Mouse (Mus musculus) CH12.LX (cell line): ENCODE results near the gene Ywhag.

ENCODE experiments used
- CTCF ChIP-seq, 2 experiments: IDR thresholded peaks in 1 of 2; conservative IDR thresholded peaks in 1 of 2; 2 replicates each; pipeline ENCODE4 v1.5.1; 2011 to 2012; ENCODE audit warnings: low read depth in 2 of 2, low read length in 2 of 2, improper control_type of control experiment in 1 of 2, inconsistent platforms in 1 of 2, mild to moderate bottlenecking in 1 of 2, moderate library complexity in 1 of 2
- EP300 ChIP-seq: IDR thresholded peaks from 2 replicates; pipeline ENCODE4 v1.6.1; 2011; ENCODE audit warnings: low read length, improper control_type of control experiment
- MAX ChIP-seq: IDR thresholded peaks from 2 replicates; pipeline ENCODE4 v1.6.1; 2011; ENCODE audit warnings: low read length, improper control_type of control experiment
- PAX5 ChIP-seq: IDR thresholded peaks from 2 replicates; pipeline ENCODE4 v1.6.1; 2012; ENCODE audit warnings: low read length, inconsistent platforms, mixed read lengths
- POLR2A ChIP-seq: IDR thresholded peaks from 2 replicates; pipeline ENCODE4 v1.6.1; 2011; ENCODE audit warnings: low read depth, mild to moderate bottlenecking, improper control_type of control experiment, low read length
- RCOR1 ChIP-seq: conservative IDR thresholded peaks from 2 replicates; pipeline ENCODE4 v1.6.1; 2012; ENCODE audit warnings: low read depth, mild to moderate bottlenecking, inconsistent platforms, low read length, improper control_type of control experiment
- TCF12 ChIP-seq: IDR thresholded peaks from 2 replicates; pipeline ENCODE4 v1.6.1; 2014; ENCODE audit warnings: low read depth, mild to moderate bottlenecking, inconsistent platforms, low read length, improper control_type of control experiment

GRCm38 (mm10) chr5:135869661-135870423, 64.6 kb downstream of the Ywhag start:
- TF ChIP-seq CTCF (conservative IDR thresholded peaks at IDR 0.05 in 1 of 2, IDR thresholded peaks at IDR 0.05 in 1 of 2; ENCODE audit: low read depth in 2 of 2, low read length in 2 of 2) (no peak), EP300 (no peak), POLR2A (no peak), PAX5 (no peak), TCF12 (no peak), RCOR1 (no peak), MAX (0 out of 2 replicates have a peak, but pooled peaks have one; percentile 13)
